Mouse (Mus musculus): ENCODE measurements around the gene Ankrd9. TPM values are rescaled to one million over a fixed set of nuclear protein-coding genes. Genes with fewer than 3 reads are reported as not detected.
A peak's percentile ranks its signal among the peaks of the same experiment; 100 is the strongest.

Ankrd9 gene
- polyA plus RNA-seq, 1 experiment, result 157 TPM

DNA sequence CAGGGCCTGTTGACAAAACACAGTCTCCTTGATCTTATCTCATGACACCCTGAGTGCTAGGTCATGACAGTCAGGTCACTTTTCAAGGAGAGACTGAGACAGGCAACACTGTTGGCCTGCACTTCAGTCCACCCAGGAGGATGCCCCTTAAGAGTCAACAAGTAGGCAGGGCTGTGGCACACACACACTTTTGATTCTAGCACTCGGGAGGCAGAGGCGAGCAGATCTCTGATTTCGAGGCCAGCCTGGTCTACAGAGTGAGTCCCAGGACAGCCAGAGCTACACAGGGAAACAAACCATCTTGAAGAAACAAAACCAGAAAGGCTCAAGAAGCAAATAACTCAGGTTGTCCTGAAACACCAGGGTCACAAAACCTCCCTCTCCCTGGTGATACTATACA is 10.6 kb upstream of the Ankrd9 start:
- Histone ChIP-seq H3K27me3 (ENCODE audit: control insufficient read depth, insufficient read depth, low read length) (no peaks in the 10 kb centered on the region; the same call in 1 of the 2 replicates), H3K4me1 (ENCODE audit: control insufficient read depth, insufficient read depth, low read length) (peaks cover 14% of the 10 kb centered on the region), H3K27ac (ENCODE audit: control insufficient read depth, insufficient read depth, low read depth, low read length) (no peak overlapping the region), H3K4me3 (ENCODE audit: control insufficient read depth, low read depth, low read length) (no peak overlapping the region), H3K36me3 (ENCODE audit: control insufficient read depth, insufficient read depth, low read length) (no peaks in the 10 kb centered on the region)
- TF ChIP-seq POLR2A (IDR thresholded peaks at IDR 0.05; ENCODE audit: control insufficient read depth, low read depth, low read length), result no peak
- TF ChIP-seq CTCF (IDR thresholded peaks at IDR 0.05; ENCODE audit: control insufficient read depth, insufficient read depth, insufficient replicate concordance, low read depth, low read length), result no peak

DNA sequence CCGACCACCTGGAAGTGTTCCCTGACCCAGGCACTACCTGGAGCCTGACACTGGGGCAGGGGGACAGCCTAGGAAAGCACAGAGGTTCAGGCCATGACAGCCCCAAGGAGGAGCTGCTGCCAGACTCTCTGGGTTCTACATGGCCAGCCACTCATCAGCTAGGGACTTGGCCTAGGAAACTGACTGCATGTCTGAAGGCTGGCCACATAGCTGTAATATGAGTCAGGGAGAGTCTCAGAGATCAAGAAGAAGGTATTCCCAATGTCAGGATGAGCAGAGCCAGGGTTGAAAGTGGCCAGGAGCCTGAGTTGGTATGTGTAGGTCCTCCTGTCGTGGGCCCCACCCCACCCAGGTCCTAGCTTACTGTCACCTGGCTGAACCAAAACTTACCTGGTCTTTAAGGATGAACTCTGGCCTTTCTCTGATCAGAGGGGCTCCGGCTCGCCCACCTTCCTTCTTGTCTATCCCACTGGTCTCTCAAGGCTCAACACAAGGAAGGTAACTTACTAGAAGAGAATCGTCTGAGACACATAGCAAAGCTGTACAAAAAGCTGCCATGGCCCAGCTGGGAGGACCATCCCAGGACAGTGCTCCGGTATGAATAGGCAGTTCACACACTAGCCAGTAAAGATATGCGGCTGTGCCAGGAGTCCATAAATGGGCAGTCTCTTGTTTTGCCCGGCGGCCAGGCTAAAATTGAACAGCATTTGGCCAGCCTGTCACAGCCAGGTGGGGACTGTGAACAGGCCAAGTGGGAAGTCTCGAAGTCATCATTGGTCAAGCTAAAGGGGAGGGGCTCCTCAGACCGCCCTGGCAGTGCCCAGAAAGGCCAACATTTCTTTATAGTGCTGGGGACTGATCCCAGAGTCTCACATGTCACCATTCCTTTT is 7.9 kb upstream of the Ankrd9 start:
- no peak for TF ChIP-seq POLR2A (IDR thresholded peaks at IDR 0.05; ENCODE audit: control insufficient read depth, low read depth, low read length)
- no peak for TF ChIP-seq CTCF (IDR thresholded peaks at IDR 0.05; ENCODE audit: control insufficient read depth, insufficient read depth, insufficient replicate concordance, low read depth, low read length)
- H3K4me3 ChIP-seq (ENCODE audit: control insufficient read depth, low read depth, low read length), result peak overlapping the region; percentile 54
- no peaks in the 10 kb centered on the region; the same call in 1 of the 2 replicates for H3K27me3 ChIP-seq (ENCODE audit: control insufficient read depth, insufficient read depth, low read length)
- peaks cover 4% of the 10 kb centered on the region for H3K4me1 ChIP-seq (ENCODE audit: control insufficient read depth, insufficient read depth, low read length)
- no peak overlapping the region for H3K27ac ChIP-seq (ENCODE audit: control insufficient read depth, insufficient read depth, low read depth, low read length)
- no peaks in the 10 kb centered on the region for H3K36me3 ChIP-seq (ENCODE audit: control insufficient read depth, insufficient read depth, low read length)

DNA sequence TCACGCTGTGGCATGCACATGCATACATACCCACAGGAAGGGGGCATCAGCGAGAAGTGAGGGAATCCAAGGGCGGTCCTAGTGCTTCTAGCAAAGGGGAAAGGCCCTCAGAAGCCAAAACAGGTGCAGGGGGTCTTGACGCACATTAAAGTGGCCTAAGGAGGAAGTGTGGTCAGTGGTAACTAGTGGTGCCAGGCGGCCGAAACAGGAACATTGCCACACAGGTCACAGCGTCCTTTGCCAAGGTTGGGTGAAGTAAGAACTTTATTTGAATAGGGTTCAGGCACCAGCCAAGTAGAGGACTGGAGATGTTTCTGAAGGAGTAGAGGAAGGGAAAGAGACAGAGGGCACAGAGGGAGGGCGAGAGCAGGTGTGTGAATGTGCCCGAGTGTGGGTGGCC is 6.3 kb upstream of the Ankrd9 start:
- peak overlapping the region; percentile 13; the same call in 1 of the 2 replicates for H3K4me3 ChIP-seq (ENCODE audit: control insufficient read depth, low read depth, low read length)
- H3K27ac ChIP-seq (ENCODE audit: control insufficient read depth, insufficient read depth, low read depth, low read length), result no peak overlapping the region
- no peak for TF ChIP-seq CTCF (IDR thresholded peaks at IDR 0.05; ENCODE audit: control insufficient read depth, insufficient read depth, insufficient replicate concordance, low read depth, low read length)
- 0 out of 2 replicates have a peak, but pooled peaks have one; percentile 1 for TF ChIP-seq POLR2A (IDR thresholded peaks at IDR 0.05; ENCODE audit: control insufficient read depth, low read depth, low read length)
- no peaks in the 10 kb centered on the region for H3K27me3 ChIP-seq (ENCODE audit: control insufficient read depth, insufficient read depth, low read length)
- H3K4me1 ChIP-seq (ENCODE audit: control insufficient read depth, insufficient read depth, low read length), result no peaks in the 10 kb centered on the region
- no peaks in the 10 kb centered on the region for H3K36me3 ChIP-seq (ENCODE audit: control insufficient read depth, insufficient read depth, low read length)

DNA sequence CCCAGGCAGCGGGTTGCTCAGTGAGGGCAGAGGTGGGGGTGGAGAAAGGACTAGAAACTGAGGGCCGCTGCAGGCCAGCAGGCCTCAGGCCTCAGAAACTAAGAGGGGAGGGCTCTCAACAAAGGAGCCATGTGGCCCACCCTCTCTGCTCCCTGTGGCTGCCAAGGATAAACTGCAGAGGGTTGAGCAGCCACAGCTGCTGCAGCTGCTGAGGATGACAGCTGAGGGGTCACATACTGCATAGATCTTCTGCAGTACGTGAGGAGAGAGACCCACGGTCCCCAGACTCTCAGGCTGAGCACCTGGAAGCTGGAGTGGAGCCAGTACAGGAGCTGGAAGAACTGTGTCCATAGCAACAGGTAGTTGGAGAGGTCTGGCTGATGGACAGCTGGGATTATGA is 5.8 kb upstream of the Ankrd9 start:
- H3K36me3 ChIP-seq (ENCODE audit: control insufficient read depth, insufficient read depth, low read length), result no peaks in the 10 kb centered on the region
- no peak overlapping the region for H3K4me3 ChIP-seq (ENCODE audit: control insufficient read depth, low read depth, low read length)
- no peaks in the 10 kb centered on the region for H3K27me3 ChIP-seq (ENCODE audit: control insufficient read depth, insufficient read depth, low read length)
- H3K27ac ChIP-seq (ENCODE audit: control insufficient read depth, insufficient read depth, low read depth, low read length), result no peak overlapping the region
- no peaks in the 10 kb centered on the region for H3K4me1 ChIP-seq (ENCODE audit: control insufficient read depth, insufficient read depth, low read length)
- TF ChIP-seq POLR2A (IDR thresholded peaks at IDR 0.05; ENCODE audit: control insufficient read depth, low read depth, low read length), result no peak
- TF ChIP-seq CTCF (IDR thresholded peaks at IDR 0.05; ENCODE audit: control insufficient read depth, insufficient read depth, insufficient replicate concordance, low read depth, low read length), result no peak

- TF ChIP-seq CTCF (IDR thresholded peaks at IDR 0.05; ENCODE audit: control insufficient read depth, insufficient read depth, insufficient replicate concordance, low read depth, low read length), result no peak
- TF ChIP-seq POLR2A (IDR thresholded peaks at IDR 0.05; ENCODE audit: control insufficient read depth, low read depth, low read length), result no peak
- H3K27me3 ChIP-seq (ENCODE audit: control insufficient read depth, insufficient read depth, low read length), result no peaks in the 10 kb centered on the region
- no peak overlapping the region for H3K4me3 ChIP-seq (ENCODE audit: control insufficient read depth, low read depth, low read length)
- H3K36me3 ChIP-seq (ENCODE audit: control insufficient read depth, insufficient read depth, low read length), result no peaks in the 10 kb centered on the region
- no peak overlapping the region for H3K27ac ChIP-seq (ENCODE audit: control insufficient read depth, insufficient read depth, low read depth, low read length)
- H3K4me1 ChIP-seq (ENCODE audit: control insufficient read depth, insufficient read depth, low read length), result peaks cover 3% of the 10 kb centered on the region
These were observed 4.9 kb upstream of the Ankrd9 start for GRCm38 (mm10) chr12:110983714-110984113.

DNA sequence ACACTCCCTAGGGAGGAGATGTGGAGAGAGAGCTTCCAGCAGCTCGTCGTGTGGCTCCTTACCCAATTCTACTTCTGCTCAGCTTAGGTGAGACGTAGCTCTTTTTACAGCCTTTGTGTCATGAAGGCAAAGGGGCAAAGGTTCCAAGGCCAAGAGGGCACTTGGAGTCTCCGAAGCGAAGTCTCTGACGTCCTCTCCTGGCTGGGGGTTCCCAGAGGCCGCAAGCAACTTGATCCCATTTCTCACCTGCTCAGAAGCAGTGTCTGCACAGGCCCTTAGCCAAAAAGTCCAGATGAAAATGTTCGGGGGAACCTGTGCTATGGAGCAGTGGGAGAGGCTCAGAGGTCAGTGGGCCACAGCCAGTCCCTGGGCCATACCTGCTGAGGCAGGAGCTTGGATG is 4.2 kb upstream of the Ankrd9 start:
- Histone ChIP-seq H3K27ac (ENCODE audit: control insufficient read depth, insufficient read depth, low read depth, low read length) (no peak overlapping the region), H3K36me3 (ENCODE audit: control insufficient read depth, insufficient read depth, low read length) (no peaks in the 10 kb centered on the region), H3K4me1 (ENCODE audit: control insufficient read depth, insufficient read depth, low read length) (peaks cover 6% of the 10 kb centered on the region), H3K4me3 (ENCODE audit: control insufficient read depth, low read depth, low read length) (no peak overlapping the region), H3K27me3 (ENCODE audit: control insufficient read depth, insufficient read depth, low read length) (no peaks in the 10 kb centered on the region)
- no peak for TF ChIP-seq CTCF (IDR thresholded peaks at IDR 0.05; ENCODE audit: control insufficient read depth, insufficient read depth, insufficient replicate concordance, low read depth, low read length)
- TF ChIP-seq POLR2A (IDR thresholded peaks at IDR 0.05; ENCODE audit: control insufficient read depth, low read depth, low read length), result no peak

DNA sequence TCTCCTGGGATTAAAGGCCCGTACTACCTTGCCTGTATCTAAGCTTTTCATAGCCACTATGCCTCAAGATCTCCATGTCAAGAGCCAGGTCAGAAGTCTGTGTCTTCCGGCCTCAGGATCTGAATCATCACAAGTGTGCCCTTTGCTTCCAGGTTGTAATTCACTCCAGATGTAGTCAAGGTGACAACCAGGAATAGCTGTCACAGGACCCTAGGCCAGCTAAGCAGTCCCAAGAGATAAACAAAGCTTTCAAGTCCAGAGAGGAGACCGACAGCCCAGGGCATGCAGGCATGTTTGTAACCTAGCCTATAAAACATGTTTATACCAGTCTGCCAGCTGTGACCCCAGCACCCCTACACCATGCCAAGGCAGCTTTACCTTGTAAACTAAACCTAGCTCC is 2.9 kb upstream of the Ankrd9 start:
- no peaks in the 10 kb centered on the region for H3K36me3 ChIP-seq (ENCODE audit: control insufficient read depth, insufficient read depth, low read length)
- TF ChIP-seq CTCF (IDR thresholded peaks at IDR 0.05; ENCODE audit: control insufficient read depth, insufficient read depth, insufficient replicate concordance, low read depth, low read length) (no peak), POLR2A (IDR thresholded peaks at IDR 0.05; ENCODE audit: control insufficient read depth, low read depth, low read length) (no peak)
- H3K4me1 ChIP-seq (ENCODE audit: control insufficient read depth, insufficient read depth, low read length), result peaks cover 16% of the 10 kb centered on the region
- H3K27me3 ChIP-seq (ENCODE audit: control insufficient read depth, insufficient read depth, low read length), result no peaks in the 10 kb centered on the region
- H3K27ac ChIP-seq (ENCODE audit: control insufficient read depth, insufficient read depth, low read depth, low read length), result no peak overlapping the region
- H3K4me3 ChIP-seq (ENCODE audit: control insufficient read depth, low read depth, low read length), result 0 out of 2 replicates have a peak overlapping the region, but pooled peaks have one; percentile 3

Data from testis, adult 2 months (tissue).